Mouse (Mus musculus): ENCODE results near the gene Speg. TPM values are rescaled to one million over a fixed set of nuclear protein-coding genes. Genes with fewer than 3 reads are reported as not detected.
A peak's percentile ranks its signal among the peaks of the same experiment; 100 is the strongest.

The Speg gene
- polyA plus RNA-seq, 1 experiment, result 19.8 TPM

DNA sequence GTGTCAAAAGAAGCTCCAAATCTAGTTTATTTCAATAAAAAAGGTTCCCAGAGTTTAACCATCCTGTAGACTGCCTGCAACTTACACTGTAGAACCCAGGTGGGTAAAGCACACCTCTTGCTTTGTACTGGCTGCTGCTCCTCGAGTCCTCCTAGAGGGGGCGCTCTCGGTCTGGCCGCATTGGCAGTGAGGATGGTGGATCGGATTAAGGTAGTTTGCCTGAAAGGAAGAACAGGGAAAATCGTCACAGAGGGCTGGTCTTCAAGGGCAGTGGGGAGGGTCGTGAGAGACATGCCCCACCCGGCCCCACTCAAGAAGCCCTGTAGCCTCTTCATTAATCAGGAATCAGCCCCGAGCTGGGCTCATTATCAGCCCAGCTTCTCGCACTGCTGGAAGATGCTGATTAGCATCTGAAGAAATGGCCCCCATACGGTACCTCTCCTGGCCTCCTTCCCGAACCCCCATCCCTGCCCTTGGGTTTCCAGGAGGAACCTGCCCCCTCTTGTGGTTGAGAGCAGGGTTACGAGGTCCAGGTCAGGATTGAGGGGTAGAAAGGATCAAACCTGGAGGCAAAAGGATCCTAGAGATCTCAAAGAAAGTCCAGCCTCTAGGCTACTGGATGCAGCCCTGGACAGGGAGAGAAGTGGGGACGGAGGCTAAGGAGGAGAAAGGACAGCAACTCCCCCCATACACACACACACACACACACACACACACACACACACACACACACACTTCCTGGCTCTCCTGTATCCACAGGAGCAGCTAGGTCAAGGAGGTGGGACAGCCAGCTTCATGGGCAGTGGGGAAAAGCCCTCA is 81.9 kb downstream of the Speg start:
- H3K27me3 ChIP-seq (ENCODE audit: control insufficient read depth, insufficient read depth, low read length, poor library complexity, severe bottlenecking), result no peaks in the 10 kb centered on the region
- no peaks in the 10 kb centered on the region for H3K36me3 ChIP-seq (ENCODE audit: control insufficient read depth, insufficient read depth, low read length, poor library complexity, severe bottlenecking)
- H3K9ac ChIP-seq (ENCODE audit: low read depth, poor library complexity, severe bottlenecking), result no peak overlapping the region
- peak; percentile 88 for TF ChIP-seq CTCF (IDR thresholded peaks at IDR 0.05; ENCODE audit: low read depth, low read length)
- no peak for TF ChIP-seq POLR2A (IDR thresholded peaks at IDR 0.05; ENCODE audit: insufficient read depth, low read length)
- H3K27ac ChIP-seq (ENCODE audit: insufficient read depth, low read length), result no peak overlapping the region
- no peaks in the 10 kb centered on the region for H3K4me1 ChIP-seq (ENCODE audit: control insufficient read depth, insufficient read depth, low read length)
- no peak overlapping the region for H3K4me3 ChIP-seq (ENCODE audit: low read depth, low read length)
- H3K9me3 ChIP-seq (replicated peaks; ENCODE audit: control insufficient read depth, insufficient read depth, low read length, poor library complexity, severe bottlenecking), result no peaks in the 10 kb centered on the region

- Histone ChIP-seq H3K9me3 (replicated peaks; ENCODE audit: control insufficient read depth, insufficient read depth, low read length, poor library complexity, severe bottlenecking) (no peaks in the 10 kb centered on the region), H3K4me1 (ENCODE audit: control insufficient read depth, insufficient read depth, low read length) (no peaks in the 10 kb centered on the region), H3K36me3 (ENCODE audit: control insufficient read depth, insufficient read depth, low read length, poor library complexity, severe bottlenecking) (no peaks in the 10 kb centered on the region), H3K27me3 (ENCODE audit: control insufficient read depth, insufficient read depth, low read length, poor library complexity, severe bottlenecking) (no peaks in the 10 kb centered on the region), H3K27ac (ENCODE audit: insufficient read depth, low read length) (no peak overlapping the region), H3K9ac (ENCODE audit: low read depth, poor library complexity, severe bottlenecking) (peak overlapping the region; percentile 35; the same call in 1 of the 2 replicates), H3K4me3 (ENCODE audit: low read depth, low read length) (no peak overlapping the region)
- TF ChIP-seq POLR2A (IDR thresholded peaks at IDR 0.05; ENCODE audit: insufficient read depth, low read length) (no peak), CTCF (IDR thresholded peaks at IDR 0.05; ENCODE audit: low read depth, low read length) (no peak), EP300 (IDR thresholded peaks at IDR 0.05; ENCODE audit: insufficient read depth, low read depth, low read length) (no peak)
Observed at GRCm38 (mm10) chr1:75457710-75458024, 82.6 kb downstream of the Speg start.

- Histone ChIP-seq H3K36me3 (ENCODE audit: control insufficient read depth, insufficient read depth, low read length, poor library complexity, severe bottlenecking) (no peaks in the 10 kb centered on the region), H3K4me1 (ENCODE audit: control insufficient read depth, insufficient read depth, low read length) (no peaks in the 10 kb centered on the region), H3K9ac (ENCODE audit: low read depth, poor library complexity, severe bottlenecking) (peak overlapping the region; percentile 35), H3K27me3 (ENCODE audit: control insufficient read depth, insufficient read depth, low read length, poor library complexity, severe bottlenecking) (no peaks in the 10 kb centered on the region), H3K4me3 (ENCODE audit: low read depth, low read length) (peak overlapping the region; percentile 32), H3K9me3 (replicated peaks; ENCODE audit: control insufficient read depth, insufficient read depth, low read length, poor library complexity, severe bottlenecking) (no peaks in the 10 kb centered on the region), H3K27ac (ENCODE audit: insufficient read depth, low read length) (no peak overlapping the region)
- TF ChIP-seq POLR2A (IDR thresholded peaks at IDR 0.05; ENCODE audit: insufficient read depth, low read length) (no peak), CTCF (IDR thresholded peaks at IDR 0.05; ENCODE audit: low read depth, low read length) (no peak), EP300 (IDR thresholded peaks at IDR 0.05; ENCODE audit: insufficient read depth, low read depth, low read length) (no peak)
Observed at GRCm38 (mm10) chr1:75458025-75458788, 83.1 kb downstream of the Speg start.

DNA sequence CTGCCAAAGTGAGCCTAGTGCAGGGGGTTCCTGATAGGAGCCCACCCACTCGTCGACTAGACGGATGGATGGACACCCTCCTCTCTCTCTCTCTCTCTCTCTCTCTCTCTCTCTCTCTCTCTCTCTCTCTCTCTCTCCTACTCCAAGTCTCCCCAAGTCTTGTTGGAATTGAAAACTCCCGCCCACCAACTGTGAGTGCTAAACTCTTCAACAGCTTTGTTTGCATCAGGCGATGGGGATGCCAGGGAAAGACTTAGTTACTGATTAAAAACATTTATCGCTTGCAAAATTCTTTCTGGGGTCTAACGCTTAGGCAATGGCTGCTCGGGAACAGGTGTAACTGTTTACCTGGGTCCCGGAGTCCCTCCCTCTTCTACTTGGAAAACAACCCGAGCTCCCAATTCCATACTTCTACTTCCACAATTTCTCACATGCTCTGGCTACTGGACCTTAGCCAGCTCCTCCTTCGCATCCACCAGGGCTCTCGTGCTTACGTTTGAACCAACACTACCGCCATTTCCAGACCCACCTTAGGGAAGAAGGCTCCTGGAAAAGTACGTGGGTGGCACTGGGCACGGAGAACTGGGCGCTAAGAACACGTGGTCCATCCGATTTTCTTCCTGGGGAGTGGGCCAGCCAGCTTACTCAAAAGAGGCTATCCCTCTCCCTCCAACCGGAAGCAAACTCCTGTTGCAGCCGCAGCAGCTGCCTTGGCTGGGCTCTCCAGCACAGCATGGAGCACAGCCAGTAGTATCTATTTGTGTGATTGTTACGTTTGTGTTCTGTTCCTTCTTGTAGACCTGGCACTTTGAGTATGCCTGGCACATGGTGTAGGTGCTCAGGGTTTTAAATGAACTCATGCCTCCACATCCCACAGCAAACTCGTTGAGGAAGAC is 83.9 kb downstream of the Speg start:
- peak overlapping the region; percentile 32 for H3K4me3 ChIP-seq (ENCODE audit: low read depth, low read length)
- TF ChIP-seq POLR2A (IDR thresholded peaks at IDR 0.05; ENCODE audit: insufficient read depth, low read length) (no peak), EP300 (IDR thresholded peaks at IDR 0.05; ENCODE audit: insufficient read depth, low read depth, low read length) (no peak), CTCF (IDR thresholded peaks at IDR 0.05; ENCODE audit: low read depth, low read length) (no peak)
- H3K9me3 ChIP-seq (replicated peaks; ENCODE audit: control insufficient read depth, insufficient read depth, low read length, poor library complexity, severe bottlenecking), result no peaks in the 10 kb centered on the region
- peak overlapping the region; percentile 35 for H3K9ac ChIP-seq (ENCODE audit: low read depth, poor library complexity, severe bottlenecking)
- H3K27me3 ChIP-seq (ENCODE audit: control insufficient read depth, insufficient read depth, low read length, poor library complexity, severe bottlenecking), result no peaks in the 10 kb centered on the region
- no peaks in the 10 kb centered on the region for H3K36me3 ChIP-seq (ENCODE audit: control insufficient read depth, insufficient read depth, low read length, poor library complexity, severe bottlenecking)
- no peak overlapping the region for H3K27ac ChIP-seq (ENCODE audit: insufficient read depth, low read length)
- H3K4me1 ChIP-seq (ENCODE audit: control insufficient read depth, insufficient read depth, low read length), result no peaks in the 10 kb centered on the region

DNA sequence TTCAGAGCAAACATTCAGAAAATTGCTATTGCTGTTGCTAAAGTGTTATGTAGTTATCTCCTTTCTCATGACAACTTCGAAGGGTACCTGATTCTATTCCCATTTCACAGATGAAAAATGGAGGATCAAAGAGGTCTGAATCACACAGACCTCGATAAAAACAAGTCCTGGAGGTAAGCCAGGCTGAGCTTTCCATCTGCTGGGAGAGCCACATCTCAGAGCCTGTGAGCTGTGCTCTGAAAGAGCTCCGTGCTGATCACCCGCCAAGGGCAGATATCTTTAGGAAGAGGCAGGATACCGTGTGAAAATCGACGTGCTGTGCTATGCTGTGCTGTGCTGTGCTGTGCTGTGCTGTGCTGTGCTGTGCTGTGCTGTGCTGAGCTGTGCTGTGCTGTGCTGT is 85.2 kb downstream of the Speg start:
- TF ChIP-seq CTCF (IDR thresholded peaks at IDR 0.05; ENCODE audit: low read depth, low read length) (no peak), POLR2A (IDR thresholded peaks at IDR 0.05; ENCODE audit: insufficient read depth, low read length) (no peak), EP300 (IDR thresholded peaks at IDR 0.05; ENCODE audit: insufficient read depth, low read depth, low read length) (no peak)
- H3K27me3 ChIP-seq (ENCODE audit: control insufficient read depth, insufficient read depth, low read length, poor library complexity, severe bottlenecking), result no peaks in the 10 kb centered on the region

More for the DNA sequence above, 85.2 kb downstream of the Speg start:
- H3K9me3 ChIP-seq (replicated peaks; ENCODE audit: control insufficient read depth, insufficient read depth, low read length, poor library complexity, severe bottlenecking), result no peaks in the 10 kb centered on the region
- no peaks in the 10 kb centered on the region for H3K4me1 ChIP-seq (ENCODE audit: control insufficient read depth, insufficient read depth, low read length)
- H3K27ac ChIP-seq (ENCODE audit: insufficient read depth, low read length), result no peak overlapping the region
- H3K9ac ChIP-seq (ENCODE audit: low read depth, poor library complexity, severe bottlenecking), result no peak overlapping the region
- no peaks in the 10 kb centered on the region for H3K36me3 ChIP-seq (ENCODE audit: control insufficient read depth, insufficient read depth, low read length, poor library complexity, severe bottlenecking)
- H3K4me3 ChIP-seq (ENCODE audit: low read depth, low read length), result no peak overlapping the region

Measured in ES-Bruce4 (cell line).